Mouse (Mus musculus) brain, embryonic 14.5 days (tissue): Measurements from ENCODE around the gene 1700011L22Rik.

ENCODE experiments used
- CTCF ChIP-seq: fragments of 200-500 bp; IDR thresholded peaks from 2 replicates; pipeline ENCODE4 v1.5.1; 2012; ENCODE audit warnings: inconsistent platforms, mild to moderate bottlenecking, moderate library complexity, borderline replicate concordance; ENCODE audit not compliant: insufficient read depth, insufficient read length; ENCODE audit errors: extremely low read depth
- POLR2A ChIP-seq: fragments of 200-500 bp; IDR thresholded peaks from 2 replicates; pipeline ENCODE4 v1.6.1; 2012; ENCODE audit warnings: mild to moderate bottlenecking, inconsistent platforms, borderline replicate concordance; ENCODE audit not compliant: poor library complexity, insufficient read depth, insufficient read length, severe bottlenecking; ENCODE audit errors: extremely low read depth

DNA sequence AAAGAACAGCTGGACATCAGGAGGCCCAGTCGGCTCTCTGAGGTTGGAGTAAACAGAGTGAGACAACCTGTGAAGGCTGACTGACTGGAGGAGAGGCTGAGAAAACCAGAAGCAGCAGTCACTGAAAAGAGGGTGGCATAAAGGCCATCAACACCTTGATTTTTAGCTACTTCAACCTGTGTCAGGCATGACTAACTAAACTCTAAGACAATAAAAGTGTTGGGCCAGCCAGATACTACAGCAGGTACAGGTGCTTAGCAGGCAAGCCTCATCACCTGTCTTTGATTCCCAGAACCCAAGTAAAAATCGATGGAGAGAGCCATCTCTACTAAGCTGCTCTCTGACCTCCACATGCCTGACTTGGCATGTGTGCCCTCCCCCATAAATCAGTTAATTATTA is 40.3 kb upstream of the 1700011L22Rik start:
- TF ChIP-seq POLR2A = no peak
- no peak for TF ChIP-seq CTCF
